Mouse (Mus musculus): ENCODE measurements around the gene Papln. TPM values are rescaled to one million over a fixed set of nuclear protein-coding genes. Genes with fewer than 3 reads are reported as not detected.

Papln gene
- polyA plus RNA-seq, 1 experiment from 2014 or later = not detected

- no peak overlapping the region for H3K27ac ChIP-seq (ENCODE audit: low read depth, low read length)
- WGBS = 88% methylated on average over 7 of the region's 7 CpGs
- ATAC-seq (ENCODE audit: low FRiP score) = no peak
Observed at GRCm38 (mm10) chr12:83776766-83777165, 13.3 kb downstream of the Papln start.

GRCm38 (mm10) chr12:83780181-83780580, 16.7 kb downstream of the Papln start:
- no peak overlapping the region for H3K9ac ChIP-seq (ENCODE audit: low read length)
- H3K27me3 ChIP-seq (ENCODE audit: control insufficient read depth, insufficient read depth, low read length) = no peaks in the 10 kb centered on the region
- H3K4me3 ChIP-seq (ENCODE audit: low read depth, low read length) = no peak overlapping the region
- H3K9me3 ChIP-seq (ENCODE audit: control insufficient read depth, low read length) = no peaks in the 10 kb centered on the region
- no peaks in the 10 kb centered on the region for H3K36me3 ChIP-seq (ENCODE audit: control insufficient read depth, insufficient read depth, low read length)
- no peak overlapping the region for H3K27ac ChIP-seq (ENCODE audit: low read depth, low read length)
- DNase-seq (ENCODE audit: low spot score, missing footprints) (no peak), ATAC-seq (ENCODE audit: low FRiP score) (no peak)
- H3K4me1 ChIP-seq (ENCODE audit: control insufficient read depth, insufficient read depth, low read length) = peaks cover 2% of the 10 kb centered on the region; the same call in 1 of the 2 replicates
- no peak overlapping the region for H3K4me2 ChIP-seq
- WGBS = 93% methylated on average over 3 of the region's 3 CpGs

More at GRCm38 (mm10) chr12:83776766-83777165, 13.3 kb downstream of the Papln start:
- Histone ChIP-seq H3K36me3 (ENCODE audit: control insufficient read depth, insufficient read depth, low read length) (no peaks in the 10 kb centered on the region), H3K4me2 (no peak overlapping the region), H3K4me3 (ENCODE audit: low read depth, low read length) (no peak overlapping the region), H3K4me1 (ENCODE audit: control insufficient read depth, insufficient read depth, low read length) (peaks cover 3% of the 10 kb centered on the region; the same call in 1 of the 2 replicates), H3K9ac (ENCODE audit: low read length) (no peak overlapping the region), H3K27me3 (ENCODE audit: control insufficient read depth, insufficient read depth, low read length) (no peaks in the 10 kb centered on the region), H3K9me3 (ENCODE audit: control insufficient read depth, low read length) (no peaks in the 10 kb centered on the region)
- no peak for DNase-seq (ENCODE audit: low spot score, missing footprints)

GRCm38 (mm10) chr12:83781204-83781603, 17.8 kb downstream of the Papln start:
- H3K9ac ChIP-seq (ENCODE audit: low read length) = no peak overlapping the region
- no peaks in the 10 kb centered on the region for H3K9me3 ChIP-seq (ENCODE audit: control insufficient read depth, low read length)
- no peak overlapping the region for H3K4me2 ChIP-seq
- no peaks in the 10 kb centered on the region for H3K4me1 ChIP-seq (ENCODE audit: control insufficient read depth, insufficient read depth, low read length)
- no peaks in the 10 kb centered on the region for H3K27me3 ChIP-seq (ENCODE audit: control insufficient read depth, insufficient read depth, low read length)
- no peak overlapping the region for H3K27ac ChIP-seq (ENCODE audit: low read depth, low read length)
- H3K4me3 ChIP-seq (ENCODE audit: low read depth, low read length) = no peak overlapping the region
- ATAC-seq (ENCODE audit: low FRiP score) (no peak), DNase-seq (ENCODE audit: low spot score, missing footprints) (no peak)
- WGBS = 77% methylated on average over 7 of the region's 7 CpGs
- H3K36me3 ChIP-seq (ENCODE audit: control insufficient read depth, insufficient read depth, low read length) = no peaks in the 10 kb centered on the region

GRCm38 (mm10) chr12:83781640-83782278, 18.3 kb downstream of the Papln start:
- Histone ChIP-seq H3K27me3 (ENCODE audit: control insufficient read depth, insufficient read depth, low read length) (no peaks in the 10 kb centered on the region), H3K27ac (ENCODE audit: low read depth, low read length) (no peak overlapping the region), H3K9me3 (ENCODE audit: control insufficient read depth, low read length) (no peaks in the 10 kb centered on the region), H3K4me3 (ENCODE audit: low read depth, low read length) (no peak overlapping the region), H3K4me2 (no peak overlapping the region), H3K4me1 (ENCODE audit: control insufficient read depth, insufficient read depth, low read length) (no peaks in the 10 kb centered on the region), H3K9ac (ENCODE audit: low read length) (no peak overlapping the region), H3K36me3 (ENCODE audit: control insufficient read depth, insufficient read depth, low read length) (no peaks in the 10 kb centered on the region)
- 79% methylated on average over 23 of the region's 23 CpGs for WGBS
- DNase-seq (ENCODE audit: low spot score, missing footprints) (no peak), ATAC-seq (ENCODE audit: low FRiP score) (no peak)

- Histone ChIP-seq H3K4me2 (no peak overlapping the region), H3K9ac (ENCODE audit: low read length) (no peak overlapping the region), H3K4me1 (ENCODE audit: control insufficient read depth, insufficient read depth, low read length) (no peaks in the 10 kb centered on the region), H3K27me3 (ENCODE audit: control insufficient read depth, insufficient read depth, low read length) (no peaks in the 10 kb centered on the region), H3K36me3 (ENCODE audit: control insufficient read depth, insufficient read depth, low read length) (no peaks in the 10 kb centered on the region), H3K9me3 (ENCODE audit: control insufficient read depth, low read length) (no peaks in the 10 kb centered on the region), H3K4me3 (ENCODE audit: low read depth, low read length) (no peak overlapping the region), H3K27ac (ENCODE audit: low read depth, low read length) (no peak overlapping the region)
- ATAC-seq (ENCODE audit: low FRiP score) (no peak), DNase-seq (ENCODE audit: low spot score, missing footprints) (no peak)
- WGBS = 91% methylated on average over 10 of the region's 10 CpGs
Observed at GRCm38 (mm10) chr12:83782669-83783068, 19.2 kb downstream of the Papln start.

GRCm38 (mm10) chr12:83785305-83785704, 21.9 kb downstream of the Papln start:
- Histone ChIP-seq H3K9me3 (ENCODE audit: control insufficient read depth, low read length) (no peaks in the 10 kb centered on the region), H3K4me2 (no peak overlapping the region), H3K36me3 (ENCODE audit: control insufficient read depth, insufficient read depth, low read length) (no peaks in the 10 kb centered on the region), H3K27ac (ENCODE audit: low read depth, low read length) (no peak overlapping the region), H3K9ac (ENCODE audit: low read length) (no peak overlapping the region), H3K4me3 (ENCODE audit: low read depth, low read length) (no peak overlapping the region), H3K4me1 (ENCODE audit: control insufficient read depth, insufficient read depth, low read length) (no peaks in the 10 kb centered on the region), H3K27me3 (ENCODE audit: control insufficient read depth, insufficient read depth, low read length) (no peaks in the 10 kb centered on the region)
- ATAC-seq (ENCODE audit: low FRiP score) = no peak
- WGBS = 79% methylated on average over 4 of the region's 4 CpGs
- DNase-seq (ENCODE audit: low spot score, missing footprints) = no peak

GRCm38 (mm10) chr12:83789051-83789780, 25.8 kb downstream of the Papln start:
- no peak overlapping the region for H3K27ac ChIP-seq (ENCODE audit: low read depth, low read length)
- no peak for ATAC-seq (ENCODE audit: low FRiP score)
- no peaks in the 10 kb centered on the region for H3K9me3 ChIP-seq (ENCODE audit: control insufficient read depth, low read length)
- WGBS = 92% methylated on average over 17 of the region's 17 CpGs
- no peak overlapping the region for H3K9ac ChIP-seq (ENCODE audit: low read length)
- H3K36me3 ChIP-seq (ENCODE audit: control insufficient read depth, insufficient read depth, low read length) = peaks cover 2% of the 10 kb centered on the region; the same call in 1 of the 2 replicates
- H3K4me2 ChIP-seq = no peak overlapping the region
- H3K4me1 ChIP-seq (ENCODE audit: control insufficient read depth, insufficient read depth, low read length) = no peaks in the 10 kb centered on the region
- no peak for DNase-seq (ENCODE audit: low spot score, missing footprints)
- no peaks in the 10 kb centered on the region for H3K27me3 ChIP-seq (ENCODE audit: control insufficient read depth, insufficient read depth, low read length)
- H3K4me3 ChIP-seq (ENCODE audit: low read depth, low read length) = no peak overlapping the region

GRCm38 (mm10) chr12:83789781-83790140, 26.3 kb downstream of the Papln start:
- Histone ChIP-seq H3K27ac (ENCODE audit: low read depth, low read length) (no peak overlapping the region), H3K4me3 (ENCODE audit: low read depth, low read length) (no peak overlapping the region), H3K9me3 (ENCODE audit: control insufficient read depth, low read length) (no peaks in the 10 kb centered on the region), H3K4me2 (no peak overlapping the region), H3K36me3 (ENCODE audit: control insufficient read depth, insufficient read depth, low read length) (peaks cover 2% of the 10 kb centered on the region; the same call in 1 of the 2 replicates), H3K4me1 (ENCODE audit: control insufficient read depth, insufficient read depth, low read length) (no peaks in the 10 kb centered on the region), H3K27me3 (ENCODE audit: control insufficient read depth, insufficient read depth, low read length) (no peaks in the 10 kb centered on the region), H3K9ac (ENCODE audit: low read length) (no peak overlapping the region)
- ATAC-seq (ENCODE audit: low FRiP score) (no peak), DNase-seq (ENCODE audit: low spot score, missing footprints) (no peak)
- 58% methylated on average over 4 of the region's 4 CpGs for WGBS

GRCm38 (mm10) chr12:83790749-83791148, 27.3 kb downstream of the Papln start:
- H3K27me3 ChIP-seq (ENCODE audit: control insufficient read depth, insufficient read depth, low read length) = no peaks in the 10 kb centered on the region
- no peak overlapping the region for H3K9ac ChIP-seq (ENCODE audit: low read length)
- ATAC-seq (ENCODE audit: low FRiP score) = no peak

More at GRCm38 (mm10) chr12:83790749-83791148, 27.3 kb downstream of the Papln start:
- WGBS = 84% methylated on average over 4 of the region's 4 CpGs
- Histone ChIP-seq H3K4me3 (ENCODE audit: low read depth, low read length) (no peak overlapping the region), H3K4me2 (no peak overlapping the region), H3K4me1 (ENCODE audit: control insufficient read depth, insufficient read depth, low read length) (no peaks in the 10 kb centered on the region), H3K9me3 (ENCODE audit: control insufficient read depth, low read length) (no peaks in the 10 kb centered on the region), H3K27ac (ENCODE audit: low read depth, low read length) (no peak overlapping the region), H3K36me3 (ENCODE audit: control insufficient read depth, insufficient read depth, low read length) (peaks cover 2% of the 10 kb centered on the region; the same call in 1 of the 2 replicates)
- no peak for DNase-seq (ENCODE audit: low spot score, missing footprints)
